ENCODE assay signal across 17 mouse cellular contexts in the genomic region with DNA sequence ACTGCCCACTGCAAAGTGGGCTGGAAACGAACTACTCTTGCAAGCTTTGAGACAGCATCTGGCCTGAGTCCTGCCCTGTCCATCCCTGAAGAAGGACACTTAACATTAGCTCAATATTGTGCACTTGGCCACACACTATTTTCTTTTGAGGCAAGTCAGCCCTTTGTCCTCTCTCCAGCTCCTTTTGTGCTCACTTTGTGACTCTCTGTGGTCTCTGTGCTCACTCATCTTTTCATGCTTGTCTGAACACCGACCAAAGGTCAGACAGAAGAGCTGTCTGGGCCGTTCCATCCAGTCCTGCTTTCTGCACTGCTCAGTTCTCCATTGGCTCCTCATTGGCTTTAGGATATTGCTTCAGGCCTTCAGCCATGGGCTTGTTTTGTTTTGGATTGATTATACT.
DNase-seq lines count a peak whose midpoint lies in the region; ATAC-seq lines count a peak whose summit lies in the region.
"Had no signal": no experiment of that assay in that cellular context is flagged by ENCODE, and none has a peak within 500 bp of the region (broad histone marks: within the 10 kb centered on the region; RNA-seq: fewer than 3 reads in every experiment).

No protein-coding gene starts in this region.

- intact Hi-C loops in left cerebral cortex, postnatal 10 days (cut with DNase I) = no loop called here

- peak; percentile 8 for DNase-seq in kidney, adult 18-20 months
- no peak for DNase-seq in kidney, postnatal 4 days
- DNase-seq in embryo, embryonic 11 days = peak; percentile 10
- peak; percentile 59 for DNase-seq in kidney, adult 9 months
- peak; percentile 31 for DNase-seq in mesoderm, embryonic 11.5 days (ENCODE audit: low read depth, low spot score)
- DNase-seq in cerebellum, adult 8-10 months = no peak
- DNase-seq in left cerebral cortex, postnatal 10 days (ENCODE audit: extremely low spot score in 1 of 2, low spot score in 2 of 2) = no peak
- DNase-seq: adrenal gland, postnatal 36 days; heart, postnatal 36 days; lung, adult 2 months; lung, postnatal 36 days; right cerebral cortex, postnatal 25 days had no signal

- no peak for ATAC-seq in inflammation-experienced regulatory T-cells, adult 6 months
- ATAC-seq: forebrain, embryonic 16.5 days; intestine, postnatal 0 days; midbrain, embryonic 13.5 days; Patski had no signal

Comparison
In these comparisons a context has a peak if more than half of its experiments do, and no peak if none do; other contexts are left out.
1. DNase-seq: peak in kidney, adult 18-20 months (single experiment), embryo, embryonic 11 days (single experiment), kidney, adult 9 months (single experiment) and mesoderm, embryonic 11.5 days (single experiment); none in kidney, postnatal 4 days (0 of 2), cerebellum, adult 8-10 months (single experiment) and left cerebral cortex, postnatal 10 days (0 of 2).